Mouse (Mus musculus): Measurements from ENCODE around the gene Zfp949. TPM values are rescaled to one million over a fixed set of nuclear protein-coding genes. Genes with fewer than 3 reads are reported as not detected.

Zfp949 gene
- 21.5 and 29.2 TPM in 2 replicates for total RNA-seq (2017)

- ATAC-seq (ENCODE audit: extremely low read depth, insufficient number of reproducible peaks, low FRiP score, poor library complexity, severe bottlenecking), result peak; percentile 93
Measured at GRCm38 (mm10) chr9:88547851-88548613, at the start of gene Zfp949. Gene Zfp949, plus strand, starts transcription at chr9:88548020.

- ATAC-seq (ENCODE audit: extremely low read depth, insufficient number of reproducible peaks, low FRiP score, poor library complexity, severe bottlenecking), result no peak
Measured at GRCm38 (mm10) chr9:88500112-88500511, 47.7 kb upstream of the Zfp949 start.

DNA sequence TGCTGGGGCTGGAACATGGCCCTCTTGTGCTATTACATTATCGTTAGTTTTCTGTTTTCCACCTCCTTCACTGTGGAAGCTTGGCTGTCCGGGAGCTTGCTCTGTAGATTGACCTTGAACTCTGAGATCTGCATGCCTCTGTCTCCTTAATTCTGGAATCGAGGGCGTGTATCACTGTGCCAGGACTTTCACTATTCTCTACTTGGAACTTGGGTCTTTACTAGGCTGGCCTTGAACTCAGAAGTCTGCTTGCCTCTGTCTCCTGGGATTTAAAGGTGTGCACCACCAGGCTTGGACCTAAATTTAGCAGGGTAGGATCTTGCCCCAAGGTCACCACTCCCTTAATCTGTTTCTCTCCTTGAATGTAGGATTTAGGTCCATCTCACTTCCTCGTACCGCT lies 46.0 kb upstream of the Zfp949 start:
- no peak for ATAC-seq (ENCODE audit: extremely low read depth, insufficient number of reproducible peaks, low FRiP score, poor library complexity, severe bottlenecking)

DNA sequence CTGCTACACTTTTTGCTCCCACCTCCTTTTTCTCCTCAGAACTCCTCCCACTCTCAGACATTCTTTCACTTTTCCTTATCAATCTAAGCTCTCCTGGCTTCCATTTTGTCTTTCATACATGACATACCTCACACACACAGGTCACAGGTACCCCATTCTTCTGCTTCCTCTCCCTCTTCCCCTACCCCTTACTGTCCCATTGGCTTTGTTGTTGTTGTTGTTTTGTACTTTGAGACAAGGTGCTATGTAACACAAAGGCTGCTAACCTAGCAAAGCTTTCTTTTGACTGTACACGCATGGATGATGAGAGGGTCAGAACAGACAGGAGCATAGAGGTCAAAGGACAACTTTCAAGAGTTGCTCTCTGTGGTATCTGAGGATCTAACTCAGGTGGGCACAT lies 32.3 kb upstream of the Zfp949 start:
- no peak for ATAC-seq (ENCODE audit: extremely low read depth, insufficient number of reproducible peaks, low FRiP score, poor library complexity, severe bottlenecking)

DNA sequence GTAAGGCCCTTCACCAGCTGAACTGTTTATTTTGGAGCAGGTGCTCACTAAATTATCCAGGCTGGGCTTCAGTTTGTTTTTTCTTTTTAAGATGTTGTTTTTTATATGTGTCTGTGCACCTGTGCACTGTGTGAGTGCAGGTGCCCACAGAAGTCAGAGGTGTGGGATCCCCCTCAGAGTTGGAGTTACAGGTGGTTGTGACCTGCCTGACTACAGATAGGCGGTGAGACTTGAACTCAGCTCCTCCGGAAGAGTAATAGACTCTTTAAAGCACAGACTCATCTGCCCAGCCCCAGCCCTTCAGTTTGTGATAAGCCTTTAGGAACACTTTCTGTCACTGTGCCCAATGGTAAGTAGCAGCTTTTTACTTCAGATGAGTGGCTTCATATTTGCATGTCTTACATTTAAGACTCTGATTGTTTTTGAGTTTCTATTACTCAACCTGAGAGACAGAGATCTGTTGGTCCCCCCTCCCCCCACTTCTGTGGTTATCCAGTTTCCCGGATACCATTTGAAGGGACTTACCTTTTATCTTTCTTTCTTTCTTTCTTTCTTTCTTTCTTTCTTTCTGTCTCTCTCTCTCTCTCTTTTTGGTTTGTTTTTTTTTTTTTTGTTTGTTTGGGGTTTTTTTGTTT lies 31.3 kb upstream of the Zfp949 start:
- ATAC-seq (ENCODE audit: extremely low read depth, insufficient number of reproducible peaks, low FRiP score, poor library complexity, severe bottlenecking), result no peak

GRCm38 (mm10) chr9:88519390-88520121 lies 28.3 kb upstream of the Zfp949 start:
- no peak for ATAC-seq (ENCODE audit: extremely low read depth, insufficient number of reproducible peaks, low FRiP score, poor library complexity, severe bottlenecking)

DNA sequence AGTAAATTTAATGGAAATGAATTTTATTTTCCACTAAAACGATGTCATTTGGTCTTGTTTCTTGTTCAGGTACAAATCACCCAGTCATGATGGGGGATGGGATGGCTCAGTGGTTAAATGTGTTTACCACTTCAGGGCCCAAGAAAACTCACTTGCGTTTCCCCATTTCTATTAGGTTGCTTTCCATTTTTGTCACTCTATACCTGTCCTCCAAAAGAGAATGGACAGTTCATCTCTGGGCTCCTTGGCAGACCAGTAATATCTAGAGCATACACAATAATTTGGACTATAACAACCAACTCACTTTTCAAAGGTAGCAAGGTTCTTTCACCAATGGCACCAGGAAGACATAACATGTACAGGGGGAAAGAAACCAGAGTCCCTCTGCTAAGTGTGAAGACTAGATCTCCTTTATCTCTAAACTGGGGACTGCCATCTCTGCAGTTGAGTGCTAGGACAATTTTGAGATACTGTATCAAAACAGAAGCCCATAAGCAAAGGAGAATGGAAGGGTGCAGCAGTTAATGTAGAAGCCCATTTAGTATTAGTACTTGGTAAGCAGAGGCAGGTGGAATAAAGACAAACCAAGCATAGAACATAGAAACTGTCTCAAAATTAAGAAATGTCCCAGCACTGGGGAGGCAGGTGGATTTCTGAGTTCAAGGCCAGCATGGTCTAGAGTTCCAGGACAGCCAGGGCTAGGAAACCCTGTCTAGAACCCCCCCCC lies 27.5 kb upstream of the Zfp949 start:
- no peak for ATAC-seq (ENCODE audit: extremely low read depth, insufficient number of reproducible peaks, low FRiP score, poor library complexity, severe bottlenecking)

DNA sequence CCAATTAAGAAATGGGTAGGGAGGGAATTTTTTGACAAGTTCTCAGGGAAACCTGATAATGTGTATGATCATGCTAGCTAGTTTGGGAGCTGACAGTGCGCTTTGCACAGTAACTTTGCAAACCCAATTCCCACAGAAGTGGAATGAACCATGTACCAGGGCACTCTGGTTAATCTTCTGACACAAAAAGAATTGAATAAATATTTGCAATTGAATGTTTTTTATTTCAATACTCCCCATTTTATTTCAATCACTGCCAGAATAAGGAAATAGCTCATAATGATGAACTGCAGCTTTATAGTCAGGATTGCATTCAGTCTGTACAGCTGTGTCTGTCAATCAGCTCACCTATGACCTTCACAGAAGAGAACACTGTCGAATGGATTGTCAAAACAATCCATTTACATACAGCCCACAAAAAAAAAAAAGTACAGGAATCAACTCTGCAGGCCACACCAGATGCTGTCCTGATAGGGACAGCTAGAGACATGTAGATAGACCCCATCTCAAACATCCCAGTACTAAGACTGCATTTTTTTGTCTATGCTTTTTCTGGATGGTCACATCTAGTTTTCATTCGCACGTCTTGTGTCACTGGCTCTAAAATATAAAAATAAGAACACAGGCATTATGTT lies 26.9 kb upstream of the Zfp949 start:
- ATAC-seq (ENCODE audit: extremely low read depth, insufficient number of reproducible peaks, low FRiP score, poor library complexity, severe bottlenecking), result no peak

- ATAC-seq (ENCODE audit: extremely low read depth, insufficient number of reproducible peaks, low FRiP score, poor library complexity, severe bottlenecking), result no peak
Measured at GRCm38 (mm10) chr9:88521961-88522568, 25.8 kb upstream of the Zfp949 start.

GRCm38 (mm10) chr9:88522569-88523334 lies 25.1 kb upstream of the Zfp949 start:
- peak; percentile 91 for ATAC-seq (ENCODE audit: extremely low read depth, insufficient number of reproducible peaks, low FRiP score, poor library complexity, severe bottlenecking)

GRCm38 (mm10) chr9:88523335-88523668 lies 24.5 kb upstream of the Zfp949 start:
- ATAC-seq (ENCODE audit: extremely low read depth, insufficient number of reproducible peaks, low FRiP score, poor library complexity, severe bottlenecking), result no peak

DNA sequence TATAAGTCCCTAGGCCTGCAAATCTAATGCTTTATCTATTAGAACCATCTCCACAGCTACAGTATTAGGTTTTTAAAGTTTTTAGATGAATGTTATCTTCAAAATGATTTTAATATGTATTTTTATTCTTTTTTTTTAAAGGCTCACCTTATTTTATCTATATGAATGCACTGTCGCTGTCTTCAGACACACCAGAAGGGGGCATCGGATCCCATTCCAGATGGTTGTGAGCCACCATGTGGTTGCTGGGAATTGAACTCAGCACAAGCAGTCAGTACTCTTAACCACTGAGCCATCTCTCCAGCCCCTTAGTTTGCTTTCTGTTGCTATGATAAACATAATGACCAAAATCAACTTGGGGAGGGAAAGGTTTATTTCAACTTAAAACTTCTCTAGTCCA lies 23.5 kb upstream of the Zfp949 start:
- no peak for ATAC-seq (ENCODE audit: extremely low read depth, insufficient number of reproducible peaks, low FRiP score, poor library complexity, severe bottlenecking)

DNA sequence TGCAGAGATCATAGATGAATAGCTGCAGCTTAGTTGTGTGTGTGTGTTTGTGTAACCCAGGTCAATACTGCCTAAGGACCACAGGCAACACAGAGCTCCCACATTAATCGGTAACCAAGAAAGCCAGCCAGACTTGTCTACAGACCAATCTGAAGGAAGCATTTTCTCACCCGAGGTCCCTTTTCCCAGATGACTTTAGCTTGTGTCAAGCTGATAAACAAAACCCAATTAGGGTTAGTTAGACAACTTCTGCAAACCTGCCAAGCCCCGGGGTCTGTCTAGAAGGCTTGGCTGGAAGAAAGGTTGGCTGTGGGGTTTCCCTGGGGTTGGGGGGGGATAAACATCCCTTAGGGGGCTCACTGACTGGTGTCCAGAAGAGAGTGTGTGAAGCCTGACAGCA lies 23.0 kb upstream of the Zfp949 start:
- no peak for ATAC-seq (ENCODE audit: extremely low read depth, insufficient number of reproducible peaks, low FRiP score, poor library complexity, severe bottlenecking)

GRCm38 (mm10) chr9:88525341-88525740 lies 22.5 kb upstream of the Zfp949 start:
- no peak for ATAC-seq (ENCODE audit: extremely low read depth, insufficient number of reproducible peaks, low FRiP score, poor library complexity, severe bottlenecking)

- no peak for ATAC-seq (ENCODE audit: extremely low read depth, insufficient number of reproducible peaks, low FRiP score, poor library complexity, severe bottlenecking)
Measured at GRCm38 (mm10) chr9:88527956-88528355, 19.9 kb upstream of the Zfp949 start.

DNA sequence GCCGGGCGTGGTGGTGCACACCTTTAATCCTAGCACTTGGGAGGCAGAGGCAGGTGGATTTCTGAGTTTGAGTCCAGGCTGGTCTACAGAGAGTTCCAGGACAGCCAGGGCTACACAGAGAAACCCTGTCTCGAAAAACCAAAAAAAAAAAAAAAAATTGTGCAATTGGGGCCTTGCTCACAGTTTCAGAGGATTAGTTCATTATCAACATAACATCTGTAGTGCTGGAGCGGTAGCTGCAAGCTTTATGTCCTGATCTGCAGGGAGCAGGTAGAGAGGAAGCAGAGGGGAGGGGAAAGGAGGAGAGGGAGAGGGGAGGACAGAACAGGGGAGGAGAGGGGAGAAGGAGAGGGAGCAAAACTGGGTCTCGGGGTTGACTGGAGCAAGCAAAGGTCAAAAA lies 19.1 kb upstream of the Zfp949 start:
- ATAC-seq (ENCODE audit: extremely low read depth, insufficient number of reproducible peaks, low FRiP score, poor library complexity, severe bottlenecking), result no peak

DNA sequence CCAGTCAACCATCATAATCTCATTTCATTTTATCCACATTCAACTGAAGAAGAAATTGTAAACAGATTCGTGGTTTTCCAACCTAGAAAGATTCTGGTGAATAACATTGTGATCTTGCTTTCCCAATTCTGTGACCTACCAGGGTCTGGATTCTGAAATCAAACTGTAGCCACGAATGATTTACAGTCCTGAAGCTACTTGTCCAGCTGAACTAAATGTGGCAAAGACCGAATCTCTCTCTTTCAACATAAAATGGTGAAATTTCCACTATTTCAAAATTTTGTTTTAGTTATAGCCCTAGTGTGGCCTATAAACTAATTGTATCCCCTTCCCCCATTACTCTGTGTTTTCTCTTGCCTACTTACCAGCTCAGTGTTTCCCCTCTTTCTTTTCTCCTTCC lies 18.2 kb upstream of the Zfp949 start:
- no peak for ATAC-seq (ENCODE audit: extremely low read depth, insufficient number of reproducible peaks, low FRiP score, poor library complexity, severe bottlenecking)

DNA sequence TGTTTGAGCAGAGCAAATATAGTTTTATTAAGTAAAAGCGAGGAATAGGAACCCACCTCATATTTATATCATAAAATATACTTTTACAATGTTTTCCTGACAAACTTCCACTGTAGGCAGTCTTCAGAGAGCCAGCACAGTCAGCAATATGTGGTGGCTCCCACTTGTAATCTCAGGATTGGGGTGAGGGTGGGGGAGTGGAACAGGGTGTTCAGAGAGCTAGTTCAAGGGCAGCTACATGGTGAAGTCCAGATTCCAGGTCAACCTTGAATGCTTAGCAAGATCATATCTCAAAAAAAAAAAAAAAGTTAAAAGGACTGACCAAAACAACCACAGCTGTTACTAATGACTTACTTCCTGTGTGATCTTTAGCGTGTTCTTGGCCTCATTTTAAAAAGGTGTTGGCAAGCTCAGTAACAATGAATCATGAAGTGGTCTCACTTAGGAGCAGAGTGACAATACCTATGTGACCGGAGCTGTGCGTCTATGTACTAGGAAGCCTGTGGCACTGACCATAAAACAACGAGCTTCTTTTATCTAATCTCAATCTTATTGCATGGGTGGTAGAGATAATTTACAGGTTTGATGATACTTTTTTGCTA lies 17.7 kb upstream of the Zfp949 start:
- ATAC-seq (ENCODE audit: extremely low read depth, insufficient number of reproducible peaks, low FRiP score, poor library complexity, severe bottlenecking), result no peak

Measured in neutrophil, adult 5-6 weeks (primary cell).